Mouse (Mus musculus) splenic B cell, adult 2 months (primary cell): ENCODE data around the gene Noa1.

Experiments used
- DNase-seq: peaks from one replicate; pipeline ENCODE4 v3.0.0-alpha.2; 2011; ENCODE audit warnings: low read depth, low spot score
- H3K27me3 ChIP-seq: 2 replicates; pipeline ENCODE4 v1.6.1; 2012; ENCODE audit warnings: mild to moderate bottlenecking, low read length, moderate library complexity, mixed read lengths; ENCODE audit not compliant: control insufficient read depth, poor library complexity, insufficient read depth, severe bottlenecking
- H3K36me3 ChIP-seq: 2 replicates; pipeline ENCODE4 v1.6.1; 2012; ENCODE audit warnings: mild to moderate bottlenecking, low read length, moderate library complexity, mixed read lengths; ENCODE audit not compliant: control insufficient read depth, poor library complexity, insufficient read depth, severe bottlenecking

The Noa1 gene

DNA sequence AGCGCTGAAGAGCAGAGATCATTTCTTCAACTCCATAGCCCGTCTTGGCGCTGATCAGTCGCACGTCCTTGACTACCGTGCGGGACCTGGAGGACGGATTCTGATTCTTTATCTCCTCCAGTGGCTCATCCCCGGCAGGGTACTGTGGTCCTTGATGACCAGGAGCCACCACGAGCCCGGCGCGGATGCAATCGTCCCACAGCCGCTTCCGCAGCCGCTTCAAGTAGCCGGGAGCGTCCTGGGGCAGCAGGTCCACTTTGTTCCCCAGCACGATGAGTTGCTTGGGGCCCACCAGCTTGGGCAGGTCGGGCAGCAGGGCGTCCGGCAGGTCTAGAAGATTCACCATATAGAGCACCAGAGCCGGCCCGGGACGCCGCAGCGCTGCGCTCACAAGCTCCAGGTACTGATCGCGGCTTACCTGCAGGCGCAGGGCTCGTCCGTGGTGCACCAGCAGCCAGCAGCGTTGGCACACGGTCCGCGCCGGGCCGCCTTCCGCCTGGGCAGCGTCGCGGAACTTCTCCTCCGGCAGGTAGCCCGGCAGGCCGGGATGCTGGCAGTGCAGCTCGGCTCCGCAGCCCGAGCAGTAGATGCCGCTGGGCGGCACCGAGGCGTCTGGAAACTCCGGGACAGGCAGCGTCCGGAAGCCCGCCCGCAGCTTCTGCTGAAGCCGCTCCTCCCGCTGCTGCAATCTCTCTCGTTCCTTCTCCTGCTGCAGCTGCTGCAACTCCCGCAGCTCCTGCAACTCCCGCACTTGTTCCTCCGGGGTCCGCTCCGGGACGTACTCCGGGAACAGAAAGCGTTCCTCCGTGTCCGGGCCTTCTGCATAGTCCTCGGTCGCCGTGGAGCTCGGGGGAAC lies 605 bp downstream of the Noa1 start:
- Histone ChIP-seq H3K36me3 (peaks cover 9% of the 10 kb centered on the region), H3K27me3 (no peaks in the 10 kb centered on the region)
- peak; percentile 55 for DNase-seq

DNA sequence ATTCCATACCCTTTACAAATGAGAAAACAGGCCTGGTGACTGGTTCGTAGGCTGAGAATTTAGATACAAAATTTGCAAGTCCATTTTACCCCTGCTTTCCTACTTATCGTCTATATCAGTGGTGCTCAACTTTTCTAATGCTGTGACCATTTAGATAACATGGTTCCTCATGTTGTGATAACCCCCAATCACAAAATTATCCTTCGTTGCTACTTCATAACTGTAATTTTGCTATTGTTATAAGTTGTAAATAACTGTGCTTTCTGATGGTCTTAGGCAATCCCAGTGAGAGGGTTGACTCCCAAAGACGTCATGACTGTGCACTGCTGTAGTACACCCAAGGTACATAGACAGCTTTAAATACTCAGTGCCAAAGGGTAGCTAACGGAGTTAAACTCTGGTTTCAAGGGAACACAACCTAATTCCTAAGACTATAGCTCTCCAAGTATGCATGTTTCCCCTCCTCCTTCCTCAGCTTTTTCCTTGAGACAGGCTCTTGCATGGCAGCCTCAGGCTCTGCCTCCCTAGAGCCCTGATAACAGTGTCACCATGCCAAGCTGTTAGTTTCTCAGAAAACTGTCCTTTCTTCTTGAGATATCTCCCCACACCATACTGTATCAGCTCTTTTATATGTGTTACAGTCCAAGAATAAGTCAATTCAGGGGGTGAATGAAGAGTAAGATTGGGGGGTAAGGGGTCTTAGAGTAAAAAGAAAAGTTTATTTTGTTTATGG lies 1.9 kb downstream of the Noa1 start:
- H3K27me3 ChIP-seq = no peaks in the 10 kb centered on the region
- H3K36me3 ChIP-seq = peaks cover 7% of the 10 kb centered on the region
- DNase-seq = no peak

DNA sequence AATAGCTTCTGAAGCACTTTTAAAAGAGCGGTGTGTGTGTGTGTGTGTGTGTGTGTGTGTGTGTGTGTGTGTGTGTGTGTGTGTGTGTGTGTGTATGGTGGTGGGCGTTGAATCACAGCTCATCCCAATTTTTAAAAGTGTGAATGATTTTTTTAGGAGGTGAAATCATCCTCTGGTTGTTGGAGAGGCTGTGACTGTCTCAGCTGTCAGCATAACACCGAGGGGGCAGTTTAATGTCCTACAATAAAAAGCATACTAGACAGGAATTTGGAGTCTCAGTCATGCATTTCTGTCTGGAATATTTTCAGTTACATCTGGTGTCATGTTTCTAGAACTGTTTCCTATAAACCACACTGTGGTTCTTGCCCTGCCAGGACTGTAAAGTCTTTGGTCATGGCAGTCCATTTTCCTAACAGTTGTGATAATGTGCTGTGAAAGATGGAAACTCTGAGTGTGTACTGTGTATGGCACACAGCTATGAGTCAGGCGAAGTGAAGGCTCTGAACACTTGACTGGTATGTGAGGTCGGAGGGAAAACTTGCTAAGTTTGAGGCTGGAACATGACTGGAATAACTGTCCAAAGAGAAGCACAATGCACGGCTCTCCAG lies 8.5 kb downstream of the Noa1 start:
- Histone ChIP-seq H3K27me3 (no peaks in the 10 kb centered on the region), H3K36me3 (peaks cover 18% of the 10 kb centered on the region)
- no peak for DNase-seq

DNA sequence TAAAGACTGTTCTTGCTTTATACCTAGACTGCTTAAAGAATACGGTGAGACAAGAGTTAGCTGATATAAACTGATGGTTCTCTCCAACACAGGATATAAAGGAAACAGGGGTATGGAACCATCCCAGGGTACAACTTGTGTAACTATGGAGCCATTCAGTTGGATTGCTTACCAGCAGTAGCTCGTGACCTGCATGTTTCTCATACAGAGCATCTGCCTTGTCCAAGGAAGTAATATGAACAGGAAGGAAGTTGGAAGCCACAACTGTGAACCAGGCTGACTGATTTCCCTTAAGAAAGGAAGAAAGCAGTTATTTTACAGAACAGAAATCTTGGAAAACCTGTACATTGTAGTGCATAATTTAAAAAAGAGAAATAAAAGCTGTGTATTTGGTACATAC lies 10.4 kb downstream of the Noa1 start:
- H3K27me3 ChIP-seq = no peaks in the 10 kb centered on the region

DNA sequence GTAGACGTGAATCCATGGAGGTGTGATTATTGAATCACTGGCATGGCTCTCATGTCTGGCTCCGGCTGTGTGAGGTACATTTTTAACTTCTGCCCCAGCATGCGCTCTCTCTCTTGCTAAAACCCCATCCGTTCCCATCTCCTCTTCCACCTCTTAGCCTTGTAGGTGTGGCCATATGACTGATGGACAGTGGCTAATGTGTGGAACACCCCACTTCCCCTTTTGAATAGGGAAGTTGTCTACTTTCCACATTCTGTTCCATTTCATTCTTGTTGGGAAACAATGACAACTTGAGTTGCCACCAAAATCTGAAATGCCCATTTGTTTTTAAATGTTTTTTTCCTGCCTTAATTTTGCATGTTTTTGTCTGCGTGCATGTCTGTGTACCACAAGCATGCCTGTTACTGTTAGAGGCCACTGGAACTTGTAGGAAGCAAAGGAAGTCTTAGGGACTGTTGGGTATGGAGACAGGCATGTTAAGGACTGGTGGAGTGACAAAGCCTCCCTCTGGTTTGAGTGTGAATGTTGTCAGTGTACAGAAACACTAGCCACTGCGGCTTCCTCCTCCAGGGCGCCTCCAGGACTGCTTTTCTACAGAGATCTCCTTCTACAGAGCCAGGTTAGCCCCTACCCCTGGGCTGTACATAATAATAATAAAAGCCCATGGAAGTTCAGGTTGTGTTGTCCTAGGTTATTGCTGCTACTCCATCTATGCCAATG lies 16.9 kb downstream of the Noa1 start:
- DNase-seq = peak; percentile 58
- no peaks in the 10 kb centered on the region for H3K27me3 ChIP-seq
- peaks cover 6% of the 10 kb centered on the region for H3K36me3 ChIP-seq

More for the DNA sequence above, 10.4 kb downstream of the Noa1 start:
- no peak for DNase-seq
- peaks cover 15% of the 10 kb centered on the region for H3K36me3 ChIP-seq

DNA sequence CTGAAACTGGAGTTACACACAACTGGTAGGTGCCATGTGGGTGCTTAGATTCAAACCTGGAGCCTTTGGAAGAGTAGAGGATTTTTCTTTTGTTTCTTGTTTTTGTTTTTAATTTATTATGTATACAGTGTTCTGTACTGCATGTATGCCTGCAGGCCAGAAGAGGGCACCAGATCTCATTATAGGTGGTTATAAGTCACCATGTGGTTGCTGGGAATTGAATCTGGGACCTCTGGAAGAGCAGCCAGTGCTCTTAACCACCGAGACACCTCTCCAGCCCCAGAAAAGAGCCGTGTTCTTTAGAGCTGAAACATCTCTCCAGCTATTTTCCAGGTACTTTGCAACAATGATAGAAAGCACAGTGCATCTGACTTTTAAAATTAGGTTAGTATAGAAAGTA lies 19.3 kb downstream of the Noa1 start:
- DNase-seq = no peak
- peaks cover 6% of the 10 kb centered on the region; the same call in 1 of the 2 replicates for H3K36me3 ChIP-seq
- H3K27me3 ChIP-seq = no peaks in the 10 kb centered on the region

DNA sequence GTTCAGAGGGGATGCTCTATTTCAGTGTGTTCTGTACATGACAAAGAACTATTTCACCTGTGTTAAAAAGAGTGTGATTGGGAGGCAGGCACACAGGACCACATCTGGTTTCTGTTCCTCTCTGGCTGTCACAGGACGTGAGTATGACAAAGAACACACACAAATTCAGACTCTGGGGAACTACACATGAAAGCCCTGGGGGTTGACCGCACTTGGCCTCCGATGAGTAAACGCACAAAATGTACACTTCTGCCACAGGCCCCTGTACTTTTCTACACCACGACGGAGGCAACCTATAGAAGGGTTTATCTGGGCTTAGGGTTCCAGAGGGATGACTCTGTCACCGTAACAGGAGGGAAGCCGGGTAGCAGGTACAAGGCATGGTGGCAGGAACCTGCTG lies 20.2 kb downstream of the Noa1 start:
- Histone ChIP-seq H3K27me3 (no peaks in the 10 kb centered on the region), H3K36me3 (peaks cover 7% of the 10 kb centered on the region; the same call in 1 of the 2 replicates)
- DNase-seq = peak; percentile 92

DNA sequence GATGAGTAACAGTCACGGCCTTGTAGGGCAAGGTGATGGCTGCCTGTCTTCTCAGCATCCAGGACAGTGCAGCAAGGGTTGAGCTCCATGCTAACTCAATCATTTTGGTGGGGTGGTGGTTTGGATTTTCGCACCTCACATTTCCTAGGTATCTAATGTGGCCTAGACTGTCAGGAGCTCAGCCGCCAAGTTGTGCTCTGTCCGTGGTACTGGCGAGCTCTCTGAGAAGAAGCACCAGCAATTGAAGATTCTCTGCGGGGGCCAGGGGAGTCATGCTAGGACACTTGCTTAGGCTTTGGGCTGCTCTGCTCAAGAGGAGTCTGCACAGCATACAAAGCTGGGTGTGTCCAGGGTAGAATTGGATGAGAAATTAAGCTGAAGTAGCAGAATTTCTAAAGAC lies 22.0 kb downstream of the Noa1 start:
- DNase-seq = no peak
- H3K36me3 ChIP-seq = peaks cover 14% of the 10 kb centered on the region
- H3K27me3 ChIP-seq = no peaks in the 10 kb centered on the region

DNA sequence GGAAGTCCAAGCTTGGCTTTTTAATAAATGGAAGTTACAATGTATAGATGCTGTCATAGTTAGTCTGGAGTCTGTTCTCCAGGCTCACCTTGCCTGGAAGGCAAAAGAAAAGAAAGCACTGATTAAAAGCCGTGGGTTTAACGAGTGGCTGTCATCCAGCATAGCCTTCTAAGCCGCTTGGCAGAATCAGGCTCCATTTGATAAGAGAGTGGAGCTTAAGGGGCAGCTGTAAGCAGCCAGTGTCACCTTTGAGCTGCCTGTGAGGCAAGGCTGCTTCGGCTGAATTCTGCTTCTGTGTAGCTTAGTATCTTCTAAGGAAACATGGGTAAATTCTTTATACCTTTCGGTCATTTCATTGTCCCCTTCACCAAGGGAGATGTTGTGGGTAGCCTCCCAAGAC lies 23.0 kb downstream of the Noa1 start:
- no peak for DNase-seq
- Histone ChIP-seq H3K27me3 (no peaks in the 10 kb centered on the region), H3K36me3 (peaks cover 17% of the 10 kb centered on the region)

DNA sequence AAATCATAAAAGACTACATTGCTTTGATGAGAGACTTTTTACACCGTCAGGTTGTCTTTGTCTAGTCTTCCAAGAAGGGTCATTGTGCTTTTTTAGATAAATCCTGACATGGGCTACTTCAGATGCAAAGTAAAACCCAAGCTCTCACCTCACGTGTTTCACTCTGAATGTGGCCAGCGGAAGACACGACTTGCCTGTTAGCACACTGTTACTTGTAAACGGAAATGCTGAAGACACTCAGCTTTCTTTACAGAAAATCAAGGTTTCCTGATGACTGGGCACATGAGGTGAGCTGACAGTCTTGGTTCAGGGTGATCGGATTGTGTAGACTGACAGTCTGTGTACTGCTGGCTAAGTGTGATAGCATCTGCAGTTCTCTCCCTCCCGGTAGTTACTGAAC lies 24.2 kb downstream of the Noa1 start:
- no peak for DNase-seq
- H3K27me3 ChIP-seq = no peaks in the 10 kb centered on the region
- peaks cover 28% of the 10 kb centered on the region for H3K36me3 ChIP-seq

DNA sequence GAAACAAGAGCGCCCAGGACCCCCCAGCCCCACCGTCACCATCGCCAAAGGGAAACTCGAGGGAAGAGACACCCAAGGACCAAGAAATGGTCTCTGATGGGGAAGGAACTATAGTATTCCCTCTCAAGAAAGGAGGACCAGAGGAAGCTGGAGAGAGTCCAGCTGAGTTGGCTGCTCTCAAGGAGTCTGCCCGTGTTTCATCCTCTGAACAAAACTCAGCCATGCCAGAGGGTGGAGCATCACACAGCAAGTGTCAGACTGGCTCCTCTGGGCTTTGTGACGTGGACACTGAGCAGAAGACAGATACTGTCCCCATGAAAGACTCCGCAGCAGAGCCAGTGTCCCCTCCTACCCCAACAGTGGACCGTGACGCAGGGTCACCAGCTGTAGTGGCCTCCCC lies 27.6 kb downstream of the Noa1 start:
- DNase-seq = no peak

DNA sequence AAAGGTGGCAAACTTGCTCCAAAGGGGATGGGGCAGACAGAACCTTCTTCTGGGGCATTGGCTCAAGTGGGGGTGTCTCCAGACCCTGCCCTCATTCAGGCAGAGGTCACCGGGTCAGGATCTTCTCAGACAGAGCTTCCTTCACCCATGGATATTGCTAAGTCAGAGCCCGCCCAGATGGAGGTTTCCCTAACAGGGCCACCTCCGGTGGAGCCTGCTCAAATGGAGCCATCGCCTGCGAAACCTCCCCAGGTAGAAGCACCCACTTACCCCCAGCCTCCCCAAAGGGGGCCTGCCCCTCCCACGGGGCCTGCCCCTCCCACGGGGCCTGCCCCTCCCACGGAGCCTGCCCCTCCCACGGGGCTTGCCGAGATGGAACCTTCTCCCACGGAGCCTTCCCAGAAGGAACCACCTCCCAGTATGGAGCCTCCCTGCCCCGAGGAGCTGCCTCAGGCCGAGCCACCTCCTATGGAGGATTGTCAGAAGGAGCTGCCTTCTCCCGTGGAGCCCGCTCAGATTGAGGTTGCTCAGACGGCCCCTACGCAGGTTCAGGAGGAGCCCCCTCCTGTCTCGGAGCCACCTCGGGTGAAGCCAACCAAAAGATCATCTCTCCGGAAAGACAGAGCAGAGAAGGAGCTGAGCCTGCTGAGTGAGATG lies 28.2 kb downstream of the Noa1 start:
- DNase-seq = no peak
- H3K27me3 ChIP-seq = no peaks in the 10 kb centered on the region
- H3K36me3 ChIP-seq = peaks cover 35% of the 10 kb centered on the region

More for the DNA sequence above, 27.6 kb downstream of the Noa1 start:
- no peaks in the 10 kb centered on the region for H3K27me3 ChIP-seq
- H3K36me3 ChIP-seq = peaks cover 35% of the 10 kb centered on the region

DNA sequence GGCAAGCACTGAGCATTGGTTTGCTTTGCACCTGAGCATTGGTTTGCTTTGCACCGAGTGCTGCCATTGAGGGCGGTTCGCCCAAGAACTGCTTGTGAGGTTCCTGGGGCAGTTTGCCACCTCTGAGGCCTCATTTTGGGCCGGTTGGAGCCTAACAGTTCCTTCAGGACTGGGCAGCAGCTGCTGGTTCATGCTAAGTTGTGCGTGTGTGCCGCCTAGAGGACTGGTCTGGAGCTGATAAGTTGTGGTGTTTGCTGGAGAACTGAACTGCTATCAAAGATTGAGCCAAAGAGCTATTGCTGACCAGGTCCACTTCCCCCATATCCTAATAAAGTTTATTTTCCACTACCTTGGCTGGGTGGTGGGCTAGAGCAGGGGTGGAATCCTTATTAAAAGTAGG lies 32.7 kb downstream of the Noa1 start:
- Histone ChIP-seq H3K27me3 (no peaks in the 10 kb centered on the region), H3K36me3 (peaks cover 30% of the 10 kb centered on the region)
- no peak for DNase-seq

DNA sequence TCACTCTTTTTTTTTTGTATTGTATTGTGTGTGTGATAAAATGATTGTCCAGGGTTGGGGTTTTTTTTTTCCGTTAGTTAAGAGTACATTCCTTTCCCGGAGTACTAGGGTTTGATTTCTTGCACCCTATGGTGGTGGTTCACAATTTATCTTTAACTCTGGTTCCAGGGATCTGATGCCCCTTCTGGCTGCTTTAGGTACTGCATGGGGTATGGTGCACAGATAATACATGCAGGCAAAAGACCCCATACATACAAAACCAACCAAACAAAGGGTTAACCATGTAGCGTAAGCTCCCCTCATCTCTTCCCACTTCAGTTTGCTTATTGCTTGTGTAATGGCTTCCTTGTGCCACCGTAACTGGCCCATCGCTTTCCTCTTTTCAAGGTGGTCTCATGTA lies 33.9 kb downstream of the Noa1 start:
- no peaks in the 10 kb centered on the region for H3K27me3 ChIP-seq
- H3K36me3 ChIP-seq = peaks cover 22% of the 10 kb centered on the region
- DNase-seq = peak; percentile 75
